Mouse (Mus musculus) adrenal gland, adult 8-10 months (tissue): Measurements from ENCODE around the gene Atp12a. TPM values are rescaled to one million over a fixed set of nuclear protein-coding genes. Genes with fewer than 3 reads are reported as not detected.

ENCODE experiments used
- DNase-seq: peaks from one replicate; pipeline ENCODE4 v3.0.0; 2022
- total RNA-seq, 4 experiments: library from RNA; stranded (reverse); gene quantifications; 2 replicates each; pipeline ENCODE4 v1.2.4; 2022

The Atp12a gene
- 1 to 10 TPM in 1 of 4 experiments, under 1 TPM in 1, not detected in 2; 0.10 to 1.0 TPM for total RNA-seq

DNA sequence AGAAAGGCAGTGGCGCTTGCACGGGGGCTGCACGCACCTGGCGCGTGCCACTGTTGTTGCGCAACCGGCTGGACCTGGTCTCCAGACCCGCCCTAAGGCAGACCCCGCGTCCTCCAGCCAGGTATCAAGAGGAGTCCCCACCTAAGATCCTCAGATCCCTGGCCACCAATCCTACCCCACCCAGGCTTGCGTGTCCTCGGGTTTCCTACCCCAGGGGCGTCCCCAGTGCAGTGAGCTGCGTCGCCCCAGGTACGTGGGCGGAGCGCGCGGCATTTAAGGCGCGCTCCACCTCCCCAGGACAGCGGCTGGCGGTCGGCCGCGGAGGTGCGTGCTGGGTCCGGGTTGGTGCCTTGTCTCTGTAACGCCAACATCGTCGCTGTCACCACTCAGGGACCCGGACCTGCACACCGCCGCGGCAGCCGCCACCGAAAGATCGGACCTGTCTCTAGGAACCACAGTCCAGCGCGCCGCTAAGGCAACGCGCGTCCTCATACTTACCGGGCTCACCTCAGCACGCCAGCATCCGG lies at the start of gene Atp12a:
TSS of gene Atp12a (plus strand) at position 358 of the 527 bp plus-strand sequence.
- no peak for DNase-seq

DNA sequence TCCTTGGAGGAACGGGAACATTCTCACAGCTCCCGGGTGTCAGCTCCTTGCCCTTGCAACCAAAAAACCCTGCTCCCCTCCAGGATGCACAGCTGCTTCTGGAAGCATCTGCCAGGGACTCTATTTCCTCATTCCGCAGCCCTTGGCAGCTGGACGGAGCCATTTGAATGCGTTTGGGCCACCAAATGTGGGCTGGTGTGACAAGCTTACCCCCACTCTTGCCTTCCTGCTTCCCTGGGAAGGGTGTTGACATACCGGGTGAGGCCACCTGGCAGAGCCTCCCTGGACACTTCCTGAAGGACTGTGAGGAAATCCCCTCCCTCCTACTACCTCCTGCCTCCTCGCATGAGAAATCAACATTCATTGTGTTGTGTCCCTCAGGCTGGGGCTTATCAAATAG lies 49.3 kb upstream of the Atp12a start:
- DNase-seq, result no peak

DNA sequence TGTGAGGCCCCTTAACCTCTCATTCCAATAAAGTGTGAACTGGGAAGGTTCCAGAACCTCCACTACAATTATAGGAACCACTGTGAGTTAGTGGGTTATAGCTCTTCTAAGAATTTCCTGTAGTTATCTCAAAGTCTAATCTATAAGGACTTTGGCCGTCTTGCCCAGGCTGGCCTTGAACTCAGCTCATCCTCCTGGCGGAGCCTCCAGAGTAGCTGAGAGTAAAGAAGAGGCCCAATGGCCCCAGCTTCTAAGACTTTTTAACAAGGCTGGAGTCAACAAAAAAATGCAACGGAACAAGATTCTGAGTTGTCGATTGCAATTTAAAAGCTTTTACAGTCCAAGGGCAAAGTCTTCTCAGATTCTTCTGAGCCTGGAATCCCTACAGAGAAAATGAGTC lies 48.5 kb upstream of the Atp12a start:
- DNase-seq, result no peak

DNA sequence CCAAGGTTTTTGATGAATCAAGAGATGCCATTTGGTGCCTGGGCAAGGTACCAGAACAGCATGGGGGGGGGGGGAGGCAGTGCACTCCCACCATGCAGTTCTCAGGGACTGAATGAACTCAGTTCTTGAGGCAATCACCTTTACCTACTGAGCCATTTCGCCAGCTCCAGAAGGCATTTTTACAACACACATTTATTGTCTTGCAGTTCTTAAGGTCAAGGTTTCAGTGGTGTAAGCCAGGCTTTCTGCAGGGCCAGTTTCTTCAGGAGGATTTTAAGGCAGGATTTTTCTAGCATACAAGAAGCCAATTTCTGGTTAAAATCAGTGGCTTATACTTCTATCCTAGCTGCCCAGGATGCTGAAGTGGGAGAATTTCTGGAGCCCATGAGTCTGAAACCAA lies 41.9 kb upstream of the Atp12a start:
- no peak for DNase-seq

DNA sequence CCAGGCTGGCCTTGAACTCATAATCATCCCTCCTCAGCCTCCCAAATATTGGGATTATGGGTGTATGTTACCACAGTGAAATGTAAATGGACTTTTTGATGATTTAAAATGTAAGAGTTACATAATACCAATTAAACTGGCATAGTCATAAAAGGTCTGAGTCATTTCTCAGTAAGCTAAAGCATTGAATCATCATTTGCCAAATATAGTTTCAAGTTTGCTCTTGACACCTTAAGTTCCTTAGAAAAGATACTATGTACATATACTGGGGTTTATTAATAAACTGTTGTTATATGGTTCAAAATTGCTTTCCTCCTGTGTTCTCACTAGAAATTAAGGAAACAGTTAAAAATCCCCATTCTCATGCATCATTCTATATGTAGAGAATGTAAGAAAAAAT lies 39.8 kb upstream of the Atp12a start:
- DNase-seq, result no peak

DNA sequence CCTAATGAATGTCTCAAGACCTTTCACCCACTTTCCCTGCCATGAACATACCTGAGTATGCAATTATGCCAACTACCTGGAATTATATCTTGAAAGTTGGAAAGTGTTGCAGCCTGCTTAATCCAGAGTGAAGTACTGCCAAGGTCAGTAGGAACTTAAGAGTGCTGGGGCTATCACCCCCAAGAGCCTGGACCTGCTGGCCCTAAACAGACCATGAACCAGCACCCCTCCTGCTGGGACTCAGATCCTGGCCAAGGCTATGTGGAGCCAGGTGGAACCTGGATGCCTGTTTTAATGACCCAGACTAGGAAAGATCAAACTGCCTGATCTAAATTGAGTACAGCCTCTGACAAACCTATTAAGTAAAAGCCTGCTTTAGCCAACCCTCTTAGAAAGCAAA lies 31.2 kb upstream of the Atp12a start:
- DNase-seq, result no peak

DNA sequence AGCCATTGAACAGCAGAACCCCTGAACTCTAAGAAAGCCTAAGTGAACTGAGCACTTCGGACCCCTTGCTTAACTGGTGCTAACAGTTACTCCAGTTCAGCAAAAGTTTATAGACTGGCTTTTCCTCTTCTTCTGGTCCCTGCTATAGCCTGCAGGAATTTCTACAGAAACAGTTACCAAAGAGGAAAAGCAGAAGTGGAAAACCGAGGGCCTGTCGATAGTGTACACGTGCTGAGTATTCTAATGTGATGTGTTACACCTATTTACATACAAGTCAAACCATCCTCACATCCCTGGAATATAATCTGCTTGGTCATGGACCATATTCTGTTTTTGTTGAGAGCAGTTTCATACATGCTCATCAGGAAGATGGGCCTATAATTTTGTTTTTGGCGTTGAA lies 30.4 kb upstream of the Atp12a start:
- DNase-seq, result no peak

DNA sequence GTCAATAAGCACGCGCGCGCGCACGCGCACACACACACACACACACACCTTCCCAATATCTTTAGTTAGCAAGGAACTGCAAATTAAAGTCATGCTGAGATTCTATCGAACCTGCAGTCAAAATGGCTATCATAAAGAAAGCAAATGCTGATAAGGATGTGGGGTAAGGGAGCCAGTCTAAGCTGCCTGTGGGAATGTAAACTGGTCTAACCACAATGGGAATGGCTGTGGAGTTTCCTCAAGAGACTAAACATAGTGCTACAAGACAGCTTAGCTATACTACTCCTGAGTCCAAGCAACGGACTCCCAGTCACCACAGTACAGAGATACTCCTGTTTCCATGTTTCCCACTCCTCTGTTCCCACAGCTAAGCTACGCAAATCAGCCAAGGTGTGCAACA lies 28.8 kb upstream of the Atp12a start:
- no peak for DNase-seq

DNA sequence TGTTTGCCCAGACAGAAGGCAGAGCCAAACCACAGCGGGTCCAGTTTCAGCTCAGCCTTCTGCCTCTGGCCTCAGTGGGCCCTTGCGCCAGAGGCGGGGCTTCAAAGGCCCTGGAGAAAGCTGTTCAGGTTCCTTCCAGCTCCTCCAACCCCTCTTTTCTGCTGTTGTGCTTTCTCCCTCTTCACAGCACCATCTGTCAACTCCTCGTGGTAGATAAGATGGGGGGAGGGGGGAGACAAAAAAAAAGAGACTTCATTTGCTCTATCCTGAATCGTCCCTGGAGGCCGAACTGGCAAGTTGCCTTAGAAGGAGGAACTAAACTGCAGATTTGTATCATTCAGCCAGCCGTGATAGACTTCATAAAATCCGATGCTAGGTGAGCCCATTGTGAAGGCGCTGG lies 27.8 kb upstream of the Atp12a start:
- no peak for DNase-seq

DNA sequence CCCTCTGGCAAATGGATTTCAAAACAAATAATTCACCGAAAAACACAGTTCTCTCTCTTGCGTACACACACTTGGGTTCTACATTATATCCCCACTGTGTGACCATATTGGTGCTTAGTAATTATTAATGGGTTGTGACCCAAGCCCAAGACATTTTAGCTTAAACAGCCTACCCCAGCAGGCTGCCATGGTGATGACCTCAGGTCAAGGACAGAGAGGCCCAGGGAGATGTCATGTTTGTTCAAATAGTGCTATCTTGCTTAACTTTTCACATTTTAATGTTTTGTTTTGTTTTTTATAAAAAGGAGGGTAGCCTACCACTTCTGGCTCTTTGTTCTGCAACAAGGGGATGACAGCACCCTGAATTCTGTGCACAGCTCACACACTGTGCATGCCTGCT lies 27.2 kb upstream of the Atp12a start:
- peak; percentile 16 for DNase-seq

DNA sequence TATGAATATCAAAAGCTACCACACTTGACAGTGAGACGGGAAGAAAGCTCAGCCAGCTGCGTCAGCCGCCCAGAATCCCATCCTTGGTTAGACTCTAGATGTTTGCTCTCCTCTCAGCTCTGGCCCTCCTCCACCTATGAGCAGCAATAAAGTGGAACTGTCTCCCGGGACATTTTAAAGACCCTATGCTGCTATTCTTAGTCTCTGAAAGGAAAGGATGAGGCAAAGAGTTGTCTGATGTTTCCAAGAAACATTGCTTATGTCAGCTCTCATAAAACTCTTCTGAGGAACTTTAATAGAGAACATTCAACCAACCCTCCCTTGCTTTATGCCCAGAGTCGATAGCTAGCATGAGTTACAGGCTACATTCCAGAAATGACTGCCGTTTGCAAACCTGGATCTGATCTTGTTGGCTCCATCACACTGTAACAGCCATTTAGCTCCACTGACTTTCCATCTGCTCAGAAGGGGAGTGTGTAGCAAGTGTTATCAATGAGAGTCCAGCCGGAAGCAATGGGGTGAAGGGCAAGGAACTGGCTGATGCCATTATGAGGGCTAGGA lies 25.9 kb upstream of the Atp12a start:
- no peak for DNase-seq

DNA sequence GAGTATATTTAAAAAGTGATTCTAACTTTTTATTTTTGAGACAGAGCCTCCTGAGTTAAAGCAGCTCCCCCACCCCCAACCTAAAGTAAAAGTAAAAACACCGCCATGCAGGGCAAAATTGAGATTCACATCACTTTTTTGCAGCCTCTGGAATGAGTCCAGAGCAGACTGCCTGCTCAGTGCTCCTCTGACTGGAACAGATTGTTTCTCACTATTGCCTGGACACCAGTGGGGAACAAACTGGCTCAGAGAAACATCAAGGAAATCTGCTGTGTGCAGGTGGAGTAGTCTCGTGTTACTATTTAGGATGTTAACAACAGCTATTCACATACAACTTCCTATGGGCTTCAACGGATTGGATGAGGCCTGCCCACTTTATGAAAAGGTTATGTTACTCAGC lies 16.2 kb upstream of the Atp12a start:
- DNase-seq, result no peak

DNA sequence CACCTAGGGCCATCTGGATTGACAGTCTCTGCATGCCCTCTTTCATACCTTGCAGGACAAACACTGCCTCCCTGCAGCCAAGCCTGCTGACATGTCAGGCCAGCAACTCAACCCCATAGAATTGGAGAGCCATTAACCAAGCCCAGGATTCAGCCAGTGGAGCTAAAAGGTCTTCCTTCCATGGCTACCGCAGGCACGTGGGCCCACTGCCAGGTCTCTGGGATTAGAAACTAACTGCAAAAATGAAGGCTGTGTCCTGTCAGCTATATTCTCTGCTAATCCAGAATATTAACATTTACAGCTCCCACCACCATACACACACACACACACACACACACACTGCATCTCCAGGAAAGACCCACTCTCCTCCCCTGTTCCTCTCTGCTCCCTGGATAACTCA lies 15.3 kb upstream of the Atp12a start:
- DNase-seq, result no peak

DNA sequence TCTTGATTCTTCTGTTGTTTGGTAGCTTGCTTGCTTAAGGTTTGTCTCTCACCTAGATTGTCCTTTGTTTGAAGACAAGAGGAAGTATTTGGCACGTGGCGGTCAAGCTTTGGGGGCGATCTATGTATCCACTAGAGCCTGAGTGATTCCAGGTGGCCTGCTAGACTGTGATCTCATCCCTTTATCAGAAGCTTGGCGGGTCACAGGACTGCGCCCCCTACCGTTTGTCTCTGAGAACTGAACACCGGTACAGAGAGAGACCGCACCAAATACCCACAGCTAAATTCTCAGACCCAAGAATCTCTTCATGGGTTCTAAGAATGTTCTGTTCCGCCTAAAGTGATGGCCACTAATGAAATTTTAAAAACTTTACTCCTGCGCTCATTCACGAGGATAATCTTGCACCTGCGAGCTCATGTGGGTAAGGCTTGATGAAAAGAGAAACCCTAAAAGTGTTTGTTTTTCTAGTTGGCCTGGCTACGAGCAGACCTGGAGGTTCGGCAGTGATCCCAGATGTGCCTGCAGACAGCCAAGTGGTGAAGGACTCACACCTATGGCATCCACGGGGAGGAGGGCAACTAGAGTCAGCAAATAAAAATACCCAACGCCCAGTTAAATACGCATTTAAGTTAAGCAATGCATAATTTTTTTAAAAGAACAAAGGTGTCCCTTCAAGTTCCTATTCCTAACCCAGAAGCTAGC lies 12.8 kb upstream of the Atp12a start:
- no peak for DNase-seq

DNA sequence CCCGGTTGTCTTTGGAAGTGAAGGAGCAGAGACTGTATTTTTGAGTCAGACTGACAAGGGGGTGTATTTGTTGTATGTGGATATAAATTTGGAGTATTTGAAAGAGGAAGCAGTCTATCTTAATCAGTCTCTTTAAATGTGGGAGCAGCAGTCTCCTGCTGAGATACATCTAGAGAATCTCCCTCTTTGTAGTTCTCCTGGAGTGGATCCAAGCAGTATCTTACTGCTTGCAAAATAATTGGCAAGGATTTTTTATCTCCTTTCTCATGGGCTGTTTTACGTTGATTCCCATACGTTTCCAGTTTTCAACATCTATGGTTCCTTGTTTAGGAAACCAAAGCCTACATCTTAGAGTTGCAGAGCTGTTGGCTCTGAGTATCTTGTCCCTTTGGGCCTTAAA lies 10.1 kb upstream of the Atp12a start:
- DNase-seq, result no peak

DNA sequence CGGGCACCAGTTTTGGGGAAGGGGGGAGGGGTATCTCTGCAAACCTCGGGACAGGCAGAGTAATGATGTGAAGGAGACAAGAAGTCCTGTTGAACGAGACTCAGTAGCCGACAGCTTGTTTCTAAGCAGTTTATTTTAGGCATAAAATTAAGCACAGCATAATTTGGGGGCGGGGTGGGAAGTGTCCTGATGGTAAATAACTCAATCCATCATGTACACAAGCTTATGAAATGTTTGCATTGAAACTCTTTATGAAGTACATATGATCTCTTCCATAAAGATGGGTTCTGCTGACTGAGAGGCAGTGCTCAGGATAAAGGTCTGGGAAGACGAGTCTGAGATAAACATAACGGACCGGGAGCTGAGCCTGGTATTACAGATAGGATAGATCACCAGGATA lies 9.5 kb upstream of the Atp12a start:
- no peak for DNase-seq

DNA sequence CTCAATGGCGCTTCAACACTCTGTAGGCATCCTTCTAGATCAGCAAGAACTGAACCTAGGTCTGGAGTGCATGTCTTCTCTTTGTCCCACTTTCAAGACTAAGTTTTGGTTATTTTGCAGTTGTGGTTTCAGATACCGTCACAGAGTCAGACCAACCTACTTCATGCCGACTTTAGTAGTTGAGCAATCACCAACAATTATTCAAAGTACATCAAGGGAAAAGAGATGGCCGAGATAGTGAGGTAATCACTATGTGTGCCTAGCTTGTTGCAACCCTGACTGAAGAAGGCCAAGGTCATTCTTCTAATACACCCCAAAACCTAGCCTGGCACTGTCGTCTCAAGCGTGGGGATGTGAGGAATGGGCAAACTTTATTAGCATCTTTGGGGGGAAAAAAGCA lies 8.7 kb upstream of the Atp12a start:
- DNase-seq, result peak; percentile 31

DNA sequence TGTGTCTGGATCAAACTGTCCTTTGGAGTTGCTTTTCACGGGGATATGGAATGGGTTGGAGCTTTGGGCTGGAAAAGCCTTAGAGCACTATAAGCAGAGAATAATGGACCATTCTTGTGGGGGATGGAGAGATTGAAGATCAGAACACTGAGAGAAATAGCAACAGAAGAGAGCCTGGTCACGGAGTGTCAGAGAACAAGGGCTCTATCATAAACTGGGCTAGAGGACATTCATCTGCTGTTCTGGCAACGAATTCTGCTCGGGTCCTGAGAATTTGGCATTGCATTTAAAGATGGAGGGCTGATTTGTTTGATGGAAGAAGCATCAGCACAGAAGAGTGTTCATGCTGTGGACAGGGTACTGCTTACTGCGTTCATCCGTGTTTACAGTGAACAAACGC lies 6.4 kb upstream of the Atp12a start:
- DNase-seq, result no peak

DNA sequence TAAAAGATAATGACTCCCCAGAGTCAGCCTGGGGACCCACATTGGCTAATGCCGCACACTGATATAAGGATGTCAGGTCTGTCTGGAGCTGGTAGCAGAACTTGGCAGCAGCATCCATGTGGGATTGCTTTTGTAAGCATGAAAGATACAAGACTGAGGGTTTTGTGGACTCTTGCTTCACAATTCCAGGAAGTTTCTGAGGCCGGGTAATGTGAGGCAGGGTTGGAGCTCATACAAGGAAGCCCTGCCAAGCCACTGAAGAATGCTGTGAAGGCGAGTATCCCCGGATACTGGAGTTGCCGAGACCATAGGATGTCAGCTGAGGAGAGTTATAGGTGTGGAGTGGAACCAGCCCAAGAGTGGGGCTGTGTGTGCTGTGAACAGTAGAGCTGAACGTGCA lies 5.7 kb upstream of the Atp12a start:
- DNase-seq, result no peak

DNA sequence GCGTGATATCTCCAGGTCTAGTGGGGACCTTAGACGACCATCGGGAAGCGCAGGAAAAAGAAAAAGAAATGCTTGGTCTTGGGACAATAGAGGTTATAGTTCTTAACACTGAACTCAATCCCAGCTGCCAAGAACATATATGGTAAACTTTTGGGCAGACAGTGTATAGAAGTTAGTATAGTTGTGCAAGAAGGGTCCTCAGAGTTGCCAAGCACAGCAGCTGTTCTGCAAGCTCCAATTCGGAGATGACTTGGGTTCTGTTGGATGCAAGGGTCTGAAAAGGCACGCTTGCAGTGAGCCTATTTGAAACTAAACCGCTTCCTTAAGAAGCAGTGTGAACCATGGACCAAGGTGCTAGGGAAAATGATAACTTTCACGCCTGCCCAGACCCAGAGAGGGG lies 424 bp downstream of the Atp12a start:
- no peak for DNase-seq

DNA sequence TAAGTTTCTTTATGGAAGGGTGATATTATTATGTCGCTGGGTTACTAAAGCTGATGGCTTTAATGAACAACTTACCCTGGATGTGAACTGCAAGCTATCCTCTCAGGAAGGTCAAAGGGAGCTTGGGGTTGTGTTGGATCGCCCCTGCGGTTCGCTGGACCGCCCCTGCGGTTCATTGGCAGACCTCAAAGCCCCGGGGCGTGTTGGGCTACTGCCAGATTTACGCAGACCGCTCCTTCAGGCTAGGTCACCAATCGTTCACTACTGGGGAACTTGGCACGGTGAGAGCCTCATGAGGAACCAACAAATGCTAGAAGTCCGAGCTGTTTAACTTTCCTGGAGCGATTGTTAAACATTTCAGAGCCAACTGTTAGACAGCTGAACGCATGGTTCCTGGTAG lies 1.8 kb downstream of the Atp12a start:
- DNase-seq, result no peak

DNA sequence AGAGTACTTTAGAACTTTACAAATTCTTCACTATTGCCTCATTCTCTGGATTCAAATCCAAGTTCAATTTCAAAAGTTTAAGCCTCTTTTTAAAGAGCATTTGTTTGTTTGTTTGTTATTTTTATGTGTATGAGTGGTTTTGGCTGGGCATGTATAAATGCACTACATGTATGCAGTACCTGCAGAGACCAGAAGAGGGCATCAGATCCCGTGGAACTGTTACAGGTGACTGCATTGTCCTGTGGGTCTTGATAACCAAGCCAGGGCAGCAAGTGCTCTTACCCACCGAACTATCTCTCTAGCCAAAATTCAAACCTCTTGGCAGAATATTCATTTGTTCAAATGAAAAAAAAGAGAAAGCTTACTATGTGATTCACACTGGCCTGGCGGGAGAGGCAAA lies 4.0 kb downstream of the Atp12a start:
- DNase-seq, result no peak

DNA sequence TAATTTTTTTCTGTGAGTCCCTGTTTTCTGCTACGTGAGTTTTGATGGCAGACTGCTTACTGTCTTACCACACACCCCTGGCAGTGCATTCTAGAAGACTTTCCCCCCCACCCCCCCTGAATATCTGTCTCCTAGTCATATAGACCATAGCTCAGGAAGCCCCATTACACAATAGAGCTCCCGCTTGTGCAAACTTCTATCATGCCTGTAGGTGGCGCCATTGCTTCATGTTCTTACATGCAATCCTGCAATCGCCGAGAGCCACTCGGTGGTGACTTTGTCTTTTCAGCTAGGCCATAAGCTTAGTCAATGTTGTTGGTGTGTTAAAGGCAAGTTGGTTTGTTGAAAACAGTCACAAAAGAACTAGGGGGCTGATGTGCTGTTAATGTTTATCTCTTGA lies 10.9 kb downstream of the Atp12a start:
- peak; percentile 58 for DNase-seq

DNA sequence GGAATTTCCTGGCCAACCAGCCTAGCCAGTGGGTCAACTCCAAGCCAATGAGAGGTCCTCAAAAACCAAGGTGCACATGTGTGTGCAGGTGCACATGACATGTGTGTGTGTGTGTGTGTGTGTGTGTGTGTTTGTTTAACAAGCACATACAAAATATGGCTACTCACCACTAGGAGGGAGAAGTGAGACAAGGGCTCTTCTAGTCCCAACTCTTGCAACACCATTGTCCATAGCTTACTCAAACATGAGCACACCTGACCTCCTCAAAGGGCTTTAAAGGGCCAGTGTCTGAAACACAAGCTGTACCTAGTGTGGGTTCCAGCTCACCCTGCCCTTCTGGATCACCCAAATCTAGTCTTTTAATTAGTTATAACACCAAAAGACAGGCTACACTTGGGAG lies 12.9 kb downstream of the Atp12a start:
- no peak for DNase-seq

DNA sequence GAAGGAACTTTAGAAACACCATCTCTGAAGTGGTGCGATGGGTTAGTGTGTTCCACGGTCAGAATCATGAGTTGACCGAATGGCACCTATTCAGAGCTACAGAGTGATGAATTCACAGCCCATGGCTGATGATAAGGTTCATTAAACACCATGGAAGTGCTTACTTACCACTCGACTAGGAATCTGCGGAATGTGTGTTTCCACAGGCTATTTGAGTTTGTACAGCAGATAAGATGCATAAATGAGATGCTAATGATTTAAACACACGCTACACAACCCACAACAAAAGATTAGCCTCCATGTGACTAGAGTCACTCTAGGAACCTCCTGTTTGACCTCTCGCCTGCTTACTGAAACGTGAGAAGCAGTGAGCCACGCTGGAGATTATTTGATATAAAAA lies 14.5 kb downstream of the Atp12a start:
- DNase-seq, result no peak
